In genomic region chr7:99180162-99180561, GRCm38 (mm10) we compare ENCODE assay signal across 23 mouse cellular contexts. TPM values are rescaled to one million over a fixed set of nuclear protein-coding genes. Genes with fewer than 3 reads are reported as not detected.
DNase-seq lines count a peak whose midpoint lies in the region; ATAC-seq and TF ChIP-seq lines count a peak whose summit lies in the region.
"Had no signal": no experiment of that assay in that cellular context is flagged by ENCODE, and none has a peak within 500 bp of the region (broad histone marks: within the 10 kb centered on the region; RNA-seq: fewer than 3 reads in every experiment).

No protein-coding gene starts in this region.

- no peaks in the 10 kb centered on the region for H3K9me3 ChIP-seq in lung, embryonic 16.5 days (ENCODE audit: control insufficient read depth, low read length)
- no peaks in the 10 kb centered on the region for H3K9me3 ChIP-seq in intestine, postnatal 0 days (ENCODE audit: control insufficient read depth)
- no peaks in the 10 kb centered on the region for H3K9me3 ChIP-seq in liver, postnatal 0 days (ENCODE audit: low read length)
- H3K9me3 ChIP-seq: G1E; heart, embryonic 10.5 days; hindbrain, embryonic 12.5 days; kidney, embryonic 15.5 days; midbrain, embryonic 15.5 days had no signal

- no peak overlapping the region for H3K27ac ChIP-seq in gastrocnemius, adult 2 months
- no peak overlapping the region for H3K27ac ChIP-seq in lung, embryonic 16.5 days (ENCODE audit: low read length)
- peak overlapping the region; percentile 94 for H3K27ac ChIP-seq in intestine, postnatal 0 days (ENCODE audit: low read depth, low read length)
- H3K27ac ChIP-seq in liver, postnatal 0 days (ENCODE audit: low read depth), result peak overlapping the region; percentile 26
- H3K27ac ChIP-seq: heart, embryonic 10.5 days; hindbrain, embryonic 12.5 days; kidney, embryonic 15.5 days; midbrain, embryonic 15.5 days had no signal

- no peak for ATAC-seq in lung, embryonic 16.5 days (ENCODE audit: low read depth)
- ATAC-seq in intestine, postnatal 0 days, result peak; percentile 13; the same call in 1 of the 2 replicates
- ATAC-seq in liver, postnatal 0 days, result no peak
- ATAC-seq: midbrain, embryonic 15.5 days had no signal

- TF ChIP-seq EP300 in liver, postnatal 0 days (IDR thresholded peaks at IDR 0.05; ENCODE audit: low read depth), result no peak

- peaks cover 9% of the 10 kb centered on the region for H3K4me1 ChIP-seq in lung, embryonic 16.5 days (replicated peaks; ENCODE audit: control insufficient read depth, insufficient read depth, low read length)
- H3K4me1 ChIP-seq in intestine, postnatal 0 days (replicated peaks; ENCODE audit: control insufficient read depth, insufficient read depth, low read length), result peaks cover 3% of the 10 kb centered on the region; the same call in 1 of the 2 replicates
- H3K4me1 ChIP-seq in liver, postnatal 0 days (ENCODE audit: insufficient read depth), result peaks cover 20% of the 10 kb centered on the region

- H3K4me3 ChIP-seq in gastrocnemius, adult 2 months, result peak overlapping the region; percentile 96
- no peak overlapping the region for H3K4me3 ChIP-seq in lung, embryonic 16.5 days (ENCODE audit: low read length)
- peak overlapping the region; percentile 85 for H3K4me3 ChIP-seq in intestine, postnatal 0 days (ENCODE audit: low read depth, low read length)
- H3K4me3 ChIP-seq in liver, postnatal 0 days (ENCODE audit: low read depth, low read length), result peak overlapping the region; percentile 67
- H3K4me3 ChIP-seq: heart, embryonic 10.5 days; hindbrain, embryonic 12.5 days; kidney, embryonic 15.5 days; midbrain, embryonic 15.5 days; myocyte had no signal

- peak overlapping the region; percentile 36 for H3K4me2 ChIP-seq in lung, embryonic 16.5 days (ENCODE audit: low read depth, low read length)
- peak overlapping the region; percentile 97 for H3K4me2 ChIP-seq in intestine, postnatal 0 days (replicated peaks; ENCODE audit: low read depth)
- peak overlapping the region; percentile 86 for H3K4me2 ChIP-seq in liver, postnatal 0 days (ENCODE audit: low read depth, low read length)
- H3K4me2 ChIP-seq: hindbrain, embryonic 12.5 days; kidney, embryonic 15.5 days; midbrain, embryonic 15.5 days had no signal

- WGBS in lung, embryonic 16.5 days, result 74% methylated on average over 1 of the region's 1 CpGs
- 43% methylated on average over 1 of the region's 1 CpGs for WGBS in intestine, postnatal 0 days
- WGBS in liver, postnatal 0 days (ENCODE audit: insufficient replicate concordance), result 32% methylated on average over 1 of the region's 1 CpGs

- no peaks in the 10 kb centered on the region for H3K36me3 ChIP-seq in lung, embryonic 16.5 days (ENCODE audit: control insufficient read depth, insufficient read depth, low read length)
- H3K36me3 ChIP-seq in intestine, postnatal 0 days (ENCODE audit: control insufficient read depth, insufficient read depth), result peaks cover 2% of the 10 kb centered on the region; the same call in 1 of the 2 replicates
- 0 out of 2 replicates have a peak, but pooled peaks cover 2% of the 10 kb centered on the region for H3K36me3 ChIP-seq in liver, postnatal 0 days (replicated peaks; ENCODE audit: insufficient read depth, low read length)
- H3K36me3 ChIP-seq: G1E; heart, embryonic 10.5 days; hindbrain, embryonic 12.5 days; kidney, embryonic 15.5 days; midbrain, embryonic 15.5 days had no signal

- no peak for TF ChIP-seq CTCF in gastrocnemius, adult 2 months (IDR thresholded peaks at IDR 0.05)
- TF ChIP-seq CTCF in intestine, postnatal 0 days (IDR thresholded peaks at IDR 0.05; ENCODE audit: low read depth), result peak; percentile 30
- no peak for TF ChIP-seq CTCF in liver, postnatal 0 days (IDR thresholded peaks at IDR 0.05; ENCODE audit: low read depth)

- H3K27me3 ChIP-seq in lung, embryonic 16.5 days (ENCODE audit: control insufficient read depth, insufficient read depth, low read depth, low read length), result no peaks in the 10 kb centered on the region
- H3K27me3 ChIP-seq in intestine, postnatal 0 days (replicated peaks; ENCODE audit: control insufficient read depth, insufficient read depth, low read length), result no peaks in the 10 kb centered on the region
- H3K27me3 ChIP-seq in liver, postnatal 0 days (ENCODE audit: insufficient read depth, low read length), result no peaks in the 10 kb centered on the region

- intact Hi-C loops in gastrocnemius, adult 2 months (cut with DNase I), result no loop called here
- intact Hi-C loops in gastrocnemius, postnatal 14 days (cut with DNase I; ENCODE audit: low total_unique reads), result no loop called here
- intact Hi-C loops in left cerebral cortex, postnatal 14 days (cut with DNase I), result loop anchor here (5.0 kb wide), 1 partner anchor 67 kb away; no protein-coding TSS in a partner anchor

- DNase-seq in gastrocnemius, adult 2 months, result no peak
- DNase-seq in gastrocnemius, postnatal 14 days, result no peak
- no peak for DNase-seq in lung, postnatal 36 days
- DNase-seq in liver, postnatal 0 days, result no peak
- no peak for DNase-seq in left cerebral cortex, postnatal 14 days (ENCODE audit: low spot score in 2 of 2)
- DNase-seq in ovary, adult 18-20 months (ENCODE audit: low spot score), result no peak
- DNase-seq: adrenal gland, postnatal 36 days; gastrocnemius, postnatal 10 days; heart, postnatal 10 days; layer of hippocampus, postnatal 36 days; right cerebral cortex, postnatal 14 days; thymus, postnatal 14 days had no signal

- H3K9ac ChIP-seq in lung, embryonic 16.5 days (ENCODE audit: low read length), result no peak overlapping the region
- peak overlapping the region; percentile 93 for H3K9ac ChIP-seq in intestine, postnatal 0 days (ENCODE audit: low read depth, low read length)
- H3K9ac ChIP-seq in liver, postnatal 0 days (replicated peaks), result peak overlapping the region; percentile 59; the same call in 1 of the 2 replicates
- H3K9ac ChIP-seq: hindbrain, embryonic 12.5 days; kidney, embryonic 15.5 days; midbrain, embryonic 15.5 days had no signal

RNA-seq across cellular contexts. Expression of gene Dgat2, which starts 2.4 kb away (rescaled TPM):
- 10 to 100 TPM; 32.9 to 69.4 TPM for total RNA-seq in gastrocnemius, adult 2 months (2021)
- 10 to 100 TPM; 19.0 to 37.9 TPM for total RNA-seq in gastrocnemius, postnatal 14 days (2021)
- 38.3 and 41.9 TPM in 2 replicates for polyA plus RNA-seq in lung, embryonic 16.5 days (2015; fragmentation: Nextera tagmentation; extraction: Ambion mirVana)
- polyA plus RNA-seq in intestine, postnatal 0 days (2015; fragmentation: Nextera tagmentation; extraction: Ambion mirVana), result 1,614 and 1,691 TPM in 2 replicates
- polyA plus RNA-seq in liver, postnatal 0 days (2015; fragmentation: Nextera tagmentation; extraction: Ambion mirVana), result 226 and 249 TPM in 2 replicates
- total RNA-seq in left cerebral cortex, postnatal 14 days (2021), result 100 to 1,000 TPM in 1 of 2 experiments, 10 to 100 TPM in 1; 89.2 to 100 TPM
- total RNA-seq: megakaryocyte-erythroid progenitor cell, adult 5-6 weeks had no signal

RNA-seq across cellular contexts. Expression of gene Uvrag, which starts 39.2 kb away (rescaled TPM):
- 1 to 10 TPM; 8.6 to 9.2 TPM for total RNA-seq in gastrocnemius, adult 2 months (2021)
- total RNA-seq in gastrocnemius, postnatal 14 days (2021), result 10 to 100 TPM; 12.9 to 14.6 TPM
- polyA plus RNA-seq in lung, embryonic 16.5 days (2015; fragmentation: Nextera tagmentation; extraction: Ambion mirVana), result 22.4 and 24.1 TPM in 2 replicates
- polyA plus RNA-seq in intestine, postnatal 0 days (2015; fragmentation: Nextera tagmentation; extraction: Ambion mirVana), result 12.0 and 17.4 TPM in 2 replicates
- 9.4 and 11.9 TPM in 2 replicates for polyA plus RNA-seq in liver, postnatal 0 days (2015; fragmentation: Nextera tagmentation; extraction: Ambion mirVana)
- 10 to 100 TPM; 39.4 to 41.7 TPM for total RNA-seq in left cerebral cortex, postnatal 14 days (2021)

RNA-seq across cellular contexts. Expression of gene Mogat2, which starts 58.3 kb away (rescaled TPM):
- total RNA-seq in gastrocnemius, adult 2 months (2021), result not detected
- total RNA-seq in gastrocnemius, postnatal 14 days (2021), result under 1 TPM in 1 of 2 experiments, not detected in 1; 0.14 TPM
- polyA plus RNA-seq in lung, embryonic 16.5 days (2015; fragmentation: Nextera tagmentation; extraction: Ambion mirVana), result 0.80 and 0.94 TPM in 2 replicates
- polyA plus RNA-seq in intestine, postnatal 0 days (2015; fragmentation: Nextera tagmentation; extraction: Ambion mirVana), result 362 and 402 TPM in 2 replicates
- 3.9 and 4.0 TPM in 2 replicates for polyA plus RNA-seq in liver, postnatal 0 days (2015; fragmentation: Nextera tagmentation; extraction: Ambion mirVana)
- not detected for total RNA-seq in left cerebral cortex, postnatal 14 days (2021)
- total RNA-seq: G1E; heart, postnatal 10 days; layer of hippocampus, postnatal 36 days; left cerebral cortex, postnatal 25 days; megakaryocyte-erythroid progenitor cell, adult 5-6 weeks had no signal
- polyA plus RNA-seq: cerebellum, adult 2 months had no signal

Comparison
In these comparisons a context has a peak if more than half of its experiments do, and no peak if none do; other contexts are left out.
1. H3K27ac ChIP-seq: peak in intestine, postnatal 0 days (single experiment) and liver, postnatal 0 days (single experiment); none in gastrocnemius, adult 2 months (single experiment) and lung, embryonic 16.5 days (single experiment).
2. H3K4me2 ChIP-seq: peak in every context shown above with its lines; median percentile 97 in intestine, postnatal 0 days; 86 in liver, postnatal 0 days; 36 in lung, embryonic 16.5 days.